Mouse (Mus musculus) lung, embryonic 16.5 days (tissue): ENCODE data around the gene Slpi. TPM values are rescaled to one million over a fixed set of nuclear protein-coding genes. Genes with fewer than 3 reads are reported as not detected.
"Not testable (repeated sequence)": the region's sequence is repeated elsewhere in the genome, so short reads cannot be mapped to it uniquely, and the experiment has no call there.

Experiments used
- ATAC-seq: fragments of 200-750 bp; cut with Nextera tagmentation; 2 replicates; pipeline ENCODE4 v1.8.0; 2017; ENCODE audit warnings: low read depth, mild to moderate bottlenecking, moderate library complexity
- H3K27ac ChIP-seq: fragments of 300-500 bp; sonication (generic); 2 replicates; pipeline ENCODE4 v1.5.1; 2014; ENCODE audit warnings: mild to moderate bottlenecking, control low read depth, low read length
- H3K27me3 ChIP-seq: fragments of 300-500 bp; sonication (generic); 2 replicates; pipeline ENCODE4 v1.6.1; 2014; ENCODE audit warnings: low read depth, low read length, mixed read lengths; ENCODE audit not compliant: control insufficient read depth, insufficient read depth
- H3K36me3 ChIP-seq: fragments of 300-500 bp; sonication (generic); 2 replicates; pipeline ENCODE4 v1.6.1; 2014; ENCODE audit warnings: low read length; ENCODE audit not compliant: control insufficient read depth, insufficient read depth
- H3K4me1 ChIP-seq: fragments of 300-500 bp; sonication (generic); replicated peaks from 2 replicates; pipeline ENCODE4 v1.6.1; 2014; ENCODE audit warnings: low read length, mixed read lengths; ENCODE audit not compliant: control insufficient read depth, insufficient read depth
- H3K4me2 ChIP-seq: fragments of 300-500 bp; sonication (generic); 2 replicates; pipeline ENCODE4 v1.6.1; 2014; ENCODE audit warnings: low read depth, low read length, control low read depth
- H3K4me3 ChIP-seq: fragments of 300-500 bp; sonication (generic); 2 replicates; pipeline ENCODE4 v1.5.1; 2014; ENCODE audit warnings: mild to moderate bottlenecking, low read length, control low read depth
- H3K9ac ChIP-seq: fragments of 300-500 bp; sonication (generic); 2 replicates; pipeline ENCODE4 v1.6.1; 2014; ENCODE audit warnings: low read length, control low read depth
- H3K9me3 ChIP-seq: fragments of 300-500 bp; sonication (generic); 2 replicates; pipeline ENCODE4 v1.6.1; 2016; ENCODE audit warnings: low read length; ENCODE audit not compliant: control insufficient read depth
- WGBS: fragments of 180-500 bp; shearing (Covaris S2); extraction: QIAGEN DNeasy Blood & Tissue Kit; methylation state at CpG from one replicate; pipeline ENCODE4 v1.1.7; 2014; 5-methylcytosine and 5-hydroxymethylcytosine counted together
- polyA plus RNA-seq: library from polyadenylated mRNA; unstranded; fragments of >200 nt; fragmentation: Nextera tagmentation; extraction: Ambion mirVana; gene quantifications from 2 replicates; pipeline ENCODE4 v1.2.1, GENCODE M21; 2015

Gene Slpi
- polyA plus RNA-seq, 1 experiment from 2014 or later = 1.8 TPM

DNA sequence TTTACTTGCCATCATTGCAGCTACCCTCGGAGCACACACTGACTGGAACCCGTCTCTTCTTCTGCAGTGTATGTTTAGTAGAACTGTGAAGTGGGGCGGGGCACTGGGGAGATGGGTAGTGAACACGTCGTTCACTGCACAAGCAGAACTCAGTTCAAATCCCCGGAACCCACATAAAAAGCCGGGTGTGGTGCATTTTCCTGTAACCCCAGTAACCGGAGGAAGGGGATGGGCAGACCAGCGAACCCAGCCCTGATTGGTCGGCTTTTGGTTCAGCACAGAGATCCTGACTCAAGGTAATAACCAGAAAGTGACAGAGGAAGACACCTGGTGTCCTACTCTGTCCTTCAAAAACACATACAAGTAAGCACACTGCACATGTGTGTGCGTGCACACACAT is 35.5 kb downstream of the Slpi start:
- Histone ChIP-seq H3K4me1 (no peaks in the 10 kb centered on the region), H3K9ac (no peak overlapping the region), H3K27me3 (no peaks in the 10 kb centered on the region), H3K4me2 (no peak overlapping the region), H3K9me3 (no peaks in the 10 kb centered on the region), H3K27ac (no peak overlapping the region), H3K36me3 (no peaks in the 10 kb centered on the region), H3K4me3 (no peak overlapping the region)
- no peak for ATAC-seq
- WGBS = 78% methylated on average over 11 of the region's 11 CpGs

- no peak for ATAC-seq
- Histone ChIP-seq H3K9me3 (no peaks in the 10 kb centered on the region), H3K36me3 (no peaks in the 10 kb centered on the region), H3K4me3 (no peak overlapping the region), H3K27me3 (no peaks in the 10 kb centered on the region), H3K4me1 (no peaks in the 10 kb centered on the region), H3K9ac (no peak overlapping the region), H3K4me2 (no peak overlapping the region), H3K27ac (no peak overlapping the region)
- WGBS = 73% methylated on average over 3 of the region's 3 CpGs
These were observed 36.2 kb downstream of the Slpi start for GRCm38 (mm10) chr2:164352697-164353096.

GRCm38 (mm10) chr2:164348980-164349379 is 39.9 kb downstream of the Slpi start:
- Histone ChIP-seq H3K4me1 (no peaks in the 10 kb centered on the region), H3K4me3 (no peak overlapping the region), H3K9me3 (no peaks in the 10 kb centered on the region), H3K9ac (no peak overlapping the region), H3K27me3 (no peaks in the 10 kb centered on the region), H3K4me2 (no peak overlapping the region), H3K27ac (no peak overlapping the region), H3K36me3 (no peaks in the 10 kb centered on the region)
- WGBS = 90% methylated on average over 3 of the region's 3 CpGs
- ATAC-seq = no peak

GRCm38 (mm10) chr2:164347697-164348096 is 41.2 kb downstream of the Slpi start:
- H3K27me3 ChIP-seq, ATAC-seq: not testable (repeated sequence)

GRCm38 (mm10) chr2:164343732-164344131 is 45.2 kb downstream of the Slpi start:
- H3K27me3 ChIP-seq, H3K27ac ChIP-seq, H3K4me1 ChIP-seq, ATAC-seq, H3K36me3 ChIP-seq, H3K9me3 ChIP-seq, H3K9ac ChIP-seq, H3K4me2 ChIP-seq, H3K4me3 ChIP-seq: not testable (repeated sequence)
- WGBS = 90% methylated on average over 1 of the region's 1 CpGs

More at GRCm38 (mm10) chr2:164347697-164348096, 41.2 kb downstream of the Slpi start:
- not testable (repeated sequence) for H3K4me1 ChIP-seq, H3K4me3 ChIP-seq, H3K9me3 ChIP-seq, H3K9ac ChIP-seq, H3K27ac ChIP-seq, H3K4me2 ChIP-seq, H3K36me3 ChIP-seq

- H3K27me3 ChIP-seq, H3K4me2 ChIP-seq, H3K36me3 ChIP-seq, ATAC-seq, H3K27ac ChIP-seq, H3K4me1 ChIP-seq, H3K9ac ChIP-seq, H3K9me3 ChIP-seq, H3K4me3 ChIP-seq: not testable (repeated sequence)
- WGBS = 73% methylated on average over 3 of the region's 3 CpGs
These were observed 56.5 kb downstream of the Slpi start, which contains the start of gene Svs5 for GRCm38 (mm10) chr2:164332440-164332839. Gene Svs5 (plus strand): TSS chr2:164332740.

DNA sequence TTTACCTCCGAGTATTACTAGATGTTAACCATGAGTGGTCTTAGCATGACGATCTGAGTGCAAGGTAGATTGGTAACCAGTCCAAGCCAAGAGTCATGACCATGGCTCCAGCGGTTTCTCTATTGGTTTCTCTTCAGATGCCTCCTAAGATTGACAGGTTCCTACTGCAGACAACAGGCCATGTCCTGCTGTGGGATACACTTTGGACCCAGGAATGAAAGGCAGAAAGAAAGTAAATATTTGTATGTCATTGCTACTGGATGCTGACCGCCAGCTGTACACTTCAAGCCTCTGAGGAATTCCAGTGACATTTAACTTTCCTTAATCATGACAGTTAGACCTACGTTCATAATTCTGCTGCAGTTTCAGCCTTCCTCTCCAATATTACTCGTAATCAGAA is 67.9 kb downstream of the Slpi start:
- no peaks in the 10 kb centered on the region for H3K4me1 ChIP-seq
- WGBS = 75% methylated on average over 6 of the region's 6 CpGs

DNA sequence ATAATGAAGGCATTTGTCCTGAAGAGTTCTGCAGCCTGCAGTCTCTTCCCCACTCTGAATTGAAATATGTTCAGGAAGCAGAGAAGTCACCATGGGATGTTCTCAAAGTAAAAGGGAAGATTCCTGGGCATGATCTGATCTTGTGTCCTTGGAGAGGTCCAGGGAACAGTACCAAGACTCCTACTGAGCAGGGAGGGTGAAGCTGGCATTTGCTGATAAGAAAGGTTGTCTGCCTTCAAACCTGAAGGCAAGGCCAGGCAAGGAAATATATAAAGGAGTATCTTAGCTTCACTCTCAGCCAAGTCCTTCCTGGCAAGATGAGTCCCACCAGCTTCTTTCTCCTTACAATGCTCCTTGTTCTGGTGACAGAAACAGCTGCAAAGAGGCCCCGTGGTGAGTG is 72.4 kb downstream of the Slpi start, which contains the start of gene Svs6:
Gene Svs6, plus strand, starts transcription at position 301 of the 400 bp plus-strand sequence.
- not testable (repeated sequence) for H3K27ac ChIP-seq, H3K27me3 ChIP-seq, H3K9me3 ChIP-seq, H3K4me3 ChIP-seq, H3K36me3 ChIP-seq, H3K9ac ChIP-seq, ATAC-seq, H3K4me1 ChIP-seq, H3K4me2 ChIP-seq
- 67% methylated on average over 1 of the region's 1 CpGs for WGBS

More for the DNA sequence above, 67.9 kb downstream of the Slpi start:
- Histone ChIP-seq H3K27ac (no peak overlapping the region), H3K27me3 (no peaks in the 10 kb centered on the region), H3K4me3 (no peak overlapping the region), H3K9me3 (no peaks in the 10 kb centered on the region), H3K4me2 (no peak overlapping the region), H3K9ac (no peak overlapping the region), H3K36me3 (no peaks in the 10 kb centered on the region)
- ATAC-seq = no peak

DNA sequence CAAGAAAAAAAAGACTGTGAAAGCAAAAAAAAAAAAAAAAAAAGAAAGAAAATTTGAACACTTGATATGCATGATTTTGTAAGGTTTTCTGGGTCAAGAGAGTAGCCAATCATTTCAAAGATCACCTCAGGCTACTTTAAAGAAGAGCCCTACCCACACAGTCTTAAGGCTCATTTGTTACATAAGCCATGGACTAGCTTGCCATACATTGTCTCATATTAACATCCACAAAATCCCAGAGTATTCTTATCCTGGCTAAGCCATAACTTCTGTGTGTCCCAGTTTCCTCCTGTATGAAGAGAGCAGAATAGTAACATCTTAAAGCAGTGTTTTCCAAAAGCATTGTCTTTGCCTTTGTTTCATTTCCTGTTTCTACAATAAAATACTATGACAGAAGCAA is 73.4 kb downstream of the Slpi start:
- H3K36me3 ChIP-seq, H3K4me1 ChIP-seq, ATAC-seq, H3K4me2 ChIP-seq, H3K27ac ChIP-seq, H3K4me3 ChIP-seq, H3K9ac ChIP-seq, H3K9me3 ChIP-seq, H3K27me3 ChIP-seq: not testable (repeated sequence)

DNA sequence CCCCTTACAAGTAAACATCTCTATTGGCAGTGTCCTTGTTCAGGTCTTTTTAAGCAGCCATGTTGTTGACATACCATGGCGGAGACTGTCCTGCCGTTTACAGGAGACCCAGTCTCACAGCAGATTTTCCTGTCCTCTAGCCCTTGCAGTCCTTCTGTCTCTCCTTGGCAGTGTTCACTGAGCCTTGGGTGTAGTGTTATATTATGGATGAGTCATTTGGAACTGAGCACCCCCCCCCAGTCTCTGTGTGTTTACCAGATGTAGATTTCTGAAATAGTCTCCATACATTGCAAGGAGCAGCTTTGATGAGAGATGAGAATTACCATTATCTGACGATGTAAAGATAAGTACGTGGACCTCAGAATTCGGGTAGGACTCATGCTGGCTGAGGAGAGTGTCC is 76.3 kb downstream of the Slpi start:
- Histone ChIP-seq H3K27me3 (no peaks in the 10 kb centered on the region), H3K27ac (no peak overlapping the region), H3K36me3 (no peaks in the 10 kb centered on the region), H3K4me1 (no peaks in the 10 kb centered on the region), H3K9ac (no peak overlapping the region), H3K4me3 (no peak overlapping the region), H3K9me3 (no peaks in the 10 kb centered on the region), H3K4me2 (no peak overlapping the region)
- 72% methylated on average over 5 of the region's 5 CpGs for WGBS
- ATAC-seq = no peak
